Mouse (Mus musculus): ENCODE results near the gene Wif1.

DNA sequence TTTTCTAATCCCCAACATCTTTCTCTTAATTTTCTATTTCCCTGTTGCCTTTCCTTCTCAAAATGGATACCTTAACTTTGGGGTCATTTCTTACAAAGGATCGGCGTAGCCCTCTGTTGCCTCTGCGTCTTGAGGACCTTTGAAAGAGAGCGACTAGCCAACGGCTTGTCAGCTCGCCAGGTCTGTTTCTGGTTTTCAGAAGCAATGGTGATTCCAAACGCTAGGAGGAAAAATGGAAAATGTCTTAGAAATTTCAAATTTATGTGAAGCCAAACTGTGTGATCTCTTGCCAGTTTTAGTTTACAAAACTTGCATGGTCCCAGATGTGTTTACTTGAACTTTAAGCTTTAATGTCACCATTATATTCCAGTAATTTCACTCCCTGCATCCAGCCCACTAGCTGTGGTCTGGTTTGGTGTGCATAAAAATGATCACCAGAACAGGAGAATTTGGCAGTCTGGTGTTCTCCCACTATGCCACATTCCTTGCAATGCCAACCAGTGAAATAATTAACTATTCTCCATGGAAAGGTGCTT, 33.7 kb downstream of the Wif1 start:
- no peak for TF ChIP-seq CTCF (IDR thresholded peaks at IDR 0.05; ENCODE audit: low read depth, low read length)
- TF ChIP-seq POLR2AphosphoS5 (IDR thresholded peaks at IDR 0.05; ENCODE audit: insufficient replicate concordance, low read depth, low read length): no peak
- TF ChIP-seq GATA1 (IDR thresholded peaks at IDR 0.05; ENCODE audit: borderline replicate concordance, low read length): no peak
- no peak for TF ChIP-seq TAL1 (conservative IDR thresholded peaks at IDR 0.05; ENCODE audit: low read depth, low read length)

Measured in G1E (cell line).